Mouse (Mus musculus): ENCODE measurements at regions not wholly inside any gene's neighbourhood (a gene's known extent, or its start where the extent isn't known, plus 50 kb on each side); places are given as distances from the start of the nearest gene placed in this dataset.
"Not testable (repeated sequence)": the region's sequence is repeated elsewhere in the genome, so short reads cannot be mapped to it uniquely, and the experiment has no call there.

DNA sequence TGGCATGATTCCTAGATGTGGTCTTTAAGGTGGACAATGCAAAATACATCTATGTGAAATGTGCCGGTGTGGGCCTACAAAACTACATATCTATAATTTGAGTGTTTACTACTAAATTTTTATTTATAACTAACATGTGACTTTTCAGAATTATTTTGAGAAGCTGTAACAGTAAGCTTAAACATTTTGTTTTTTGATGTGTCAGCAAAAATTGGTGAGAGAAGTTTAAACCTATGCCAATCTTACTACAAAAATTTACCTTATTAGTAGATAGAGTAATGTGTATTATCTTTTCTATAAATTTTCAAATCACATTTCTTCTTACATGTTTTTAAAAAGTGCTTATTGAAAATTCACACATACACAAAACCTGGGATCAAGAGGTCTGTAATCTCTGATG lies 525.1 kb upstream of the Rorb start:
- no peak overlapping the region for H3K27ac ChIP-seq
- no peak overlapping the region for H3K9ac ChIP-seq (replicated peaks)
- H3K4me1 ChIP-seq (replicated peaks): no peaks in the 10 kb centered on the region
- H3K9me3 ChIP-seq: no peaks in the 10 kb centered on the region
- H3K36me3 ChIP-seq: no peaks in the 10 kb centered on the region
- no peak overlapping the region for H3K4me2 ChIP-seq (replicated peaks)
- no peak for ATAC-seq
- WGBS: 91% methylated on average over 1 of the region's 1 CpGs
- no peak overlapping the region for H3K4me3 ChIP-seq (replicated peaks)
- H3K27me3 ChIP-seq: no peaks in the 10 kb centered on the region

DNA sequence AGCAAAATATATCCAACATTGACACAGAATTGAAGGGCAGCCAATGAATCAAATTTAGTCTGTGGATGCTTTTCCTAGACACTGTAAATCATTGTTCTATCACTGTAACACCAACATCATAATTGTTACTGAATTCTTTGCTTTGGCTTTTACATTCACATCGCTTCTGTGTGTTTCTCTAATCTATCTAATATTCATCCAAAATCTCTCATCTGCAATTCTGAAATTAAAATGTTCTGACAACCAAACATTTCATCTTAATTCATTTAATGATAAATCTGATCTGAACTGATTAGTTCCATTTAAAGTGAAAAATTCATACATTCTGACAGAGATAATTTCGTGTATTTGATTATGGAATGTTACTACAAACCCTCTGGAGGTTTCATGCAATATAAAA lies 476.9 kb upstream of the Rorb start:
- Histone ChIP-seq H3K9ac (replicated peaks) (no peak overlapping the region), H3K4me2 (replicated peaks) (no peak overlapping the region), H3K9me3 (no peaks in the 10 kb centered on the region), H3K4me3 (replicated peaks) (no peak overlapping the region), H3K4me1 (replicated peaks) (no peaks in the 10 kb centered on the region), H3K36me3 (no peaks in the 10 kb centered on the region), H3K27ac (no peak overlapping the region), H3K27me3 (no peaks in the 10 kb centered on the region)
- 64% methylated on average over 2 of the region's 2 CpGs for WGBS
- ATAC-seq: no peak

DNA sequence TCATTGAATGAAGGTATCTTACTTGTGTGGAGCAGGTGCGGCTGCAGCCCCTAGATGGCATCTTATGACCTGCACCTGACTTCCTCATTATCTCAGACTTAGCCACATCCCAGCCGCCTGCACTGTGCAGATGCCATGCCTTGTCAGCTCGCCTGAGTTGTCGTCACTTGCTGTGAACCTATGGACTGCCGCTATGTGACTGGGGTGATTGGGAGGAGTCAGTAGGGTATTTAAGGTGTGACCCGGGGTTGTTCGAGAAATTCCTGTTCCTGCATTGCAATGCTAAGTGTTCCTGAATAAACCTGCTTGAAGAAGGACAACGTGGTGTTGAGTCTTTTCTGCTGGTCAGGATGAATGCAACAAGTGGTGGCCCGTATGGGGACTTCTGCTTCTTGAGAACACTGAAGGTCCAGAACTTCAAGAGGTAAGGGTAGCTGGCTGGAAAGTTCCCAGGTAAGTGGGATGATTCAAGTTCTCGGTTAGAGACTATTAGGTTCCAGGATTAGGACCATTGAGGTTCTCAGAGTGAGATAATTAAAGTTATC lies 464.1 kb upstream of the Rorb start:
- H3K4me1 ChIP-seq (replicated peaks); ATAC-seq; H3K9me3 ChIP-seq; H3K9ac ChIP-seq (replicated peaks); H3K27me3 ChIP-seq; H3K36me3 ChIP-seq; H3K4me3 ChIP-seq (replicated peaks); H3K4me2 ChIP-seq (replicated peaks); H3K27ac ChIP-seq: not testable (repeated sequence)
- 91% methylated on average over 10 of the region's 10 CpGs for WGBS

DNA sequence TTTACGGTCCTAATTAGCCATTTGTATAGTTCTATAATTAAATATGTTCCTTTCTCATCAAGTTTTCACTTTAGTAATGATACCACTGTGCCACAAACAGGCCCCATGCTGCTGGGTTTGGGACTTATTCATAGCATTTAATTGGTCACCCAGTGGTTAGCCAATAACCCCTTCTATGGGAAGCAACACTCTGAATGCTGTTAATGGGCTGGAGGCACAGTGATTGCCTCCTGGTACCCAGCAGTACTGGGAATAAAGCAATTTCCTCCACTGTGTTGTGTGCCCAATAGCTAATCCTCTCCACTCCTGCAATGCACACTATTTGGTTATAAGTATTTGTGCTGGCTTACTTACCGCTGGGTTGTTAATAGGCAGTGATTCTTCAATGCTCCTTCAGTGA lies 453.7 kb upstream of the Rorb start:
- H3K4me2 ChIP-seq (replicated peaks): no peak overlapping the region
- H3K9ac ChIP-seq (replicated peaks): no peak overlapping the region
- H3K4me3 ChIP-seq (replicated peaks): no peak overlapping the region
- no peaks in the 10 kb centered on the region for H3K27me3 ChIP-seq
- WGBS: 73% methylated on average over 2 of the region's 2 CpGs
- no peak overlapping the region for H3K27ac ChIP-seq
- H3K4me1 ChIP-seq (replicated peaks): no peaks in the 10 kb centered on the region
- no peaks in the 10 kb centered on the region for H3K36me3 ChIP-seq
- no peak for ATAC-seq
- H3K9me3 ChIP-seq: no peaks in the 10 kb centered on the region

DNA sequence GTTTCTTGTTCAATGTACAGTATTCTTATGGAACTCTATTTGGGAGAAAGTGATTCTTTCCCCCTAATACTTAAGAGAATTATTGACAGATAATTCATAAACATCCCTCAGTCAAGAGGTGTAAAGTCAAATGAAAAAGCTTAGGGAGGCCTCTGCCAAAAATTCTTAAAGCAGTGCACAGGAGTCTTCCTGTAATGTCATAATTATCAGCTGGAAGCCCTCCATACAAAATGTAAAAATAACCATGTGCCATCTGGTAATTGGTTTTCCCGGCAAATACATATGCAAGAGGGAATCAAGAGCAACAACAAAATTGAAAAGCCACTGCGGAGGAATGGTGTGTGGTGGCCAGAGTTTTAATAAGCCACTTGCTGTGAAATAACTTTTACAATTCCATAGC lies 424.1 kb upstream of the Rorb start:
- Histone ChIP-seq H3K27me3 (no peaks in the 10 kb centered on the region), H3K4me1 (replicated peaks) (no peaks in the 10 kb centered on the region), H3K4me2 (replicated peaks) (no peak overlapping the region), H3K36me3 (no peaks in the 10 kb centered on the region), H3K27ac (no peak overlapping the region), H3K4me3 (replicated peaks) (no peak overlapping the region), H3K9me3 (no peaks in the 10 kb centered on the region), H3K9ac (replicated peaks) (no peak overlapping the region)
- no peak for ATAC-seq
- WGBS: 72% methylated on average over 2 of the region's 2 CpGs

DNA sequence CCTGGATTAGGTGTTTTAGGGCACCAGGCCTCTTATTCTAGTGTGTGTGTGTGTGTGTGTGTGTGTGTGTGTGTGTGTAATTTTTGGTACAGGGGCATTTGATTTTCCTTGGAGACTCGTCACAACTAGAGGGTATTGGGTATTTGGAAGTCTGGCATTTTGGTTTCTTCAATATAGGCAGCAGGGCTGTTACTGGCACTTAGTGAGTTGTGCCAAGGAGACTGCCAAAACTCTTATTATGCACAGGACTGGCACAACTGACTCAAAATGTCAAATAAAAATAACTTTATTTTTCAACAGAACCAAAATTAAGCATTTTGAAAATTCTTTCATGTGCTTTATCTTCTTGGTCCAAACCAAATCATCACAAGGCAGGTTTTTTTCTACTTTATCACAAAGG lies 413.2 kb upstream of the Rorb start:
- Histone ChIP-seq H3K4me1 (replicated peaks) (no peaks in the 10 kb centered on the region), H3K36me3 (no peaks in the 10 kb centered on the region), H3K27me3 (no peaks in the 10 kb centered on the region), H3K4me2 (replicated peaks) (no peak overlapping the region), H3K27ac (no peak overlapping the region), H3K4me3 (replicated peaks) (no peak overlapping the region), H3K9ac (replicated peaks) (no peak overlapping the region), H3K9me3 (no peaks in the 10 kb centered on the region)
- WGBS: 89% methylated on average over 1 of the region's 1 CpGs
- no peak for ATAC-seq

DNA sequence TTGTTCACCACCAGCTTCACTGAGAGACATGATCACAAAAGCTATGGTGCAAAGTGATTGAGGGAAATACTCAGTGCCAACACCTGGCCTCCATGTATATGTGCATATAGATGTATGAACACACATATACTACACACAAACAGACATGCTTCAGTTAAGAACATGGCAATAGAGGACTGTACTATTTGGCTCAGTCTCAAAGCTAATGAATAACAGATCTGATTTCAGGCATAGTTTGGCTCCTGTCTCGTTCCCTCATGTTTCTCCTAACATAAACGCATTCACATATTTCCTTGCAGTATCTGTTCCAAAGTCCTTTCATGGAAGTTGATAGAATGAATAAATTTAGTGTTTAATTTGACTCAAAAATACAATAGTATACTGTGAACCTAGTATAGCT lies 412.6 kb upstream of the Rorb start:
- Histone ChIP-seq H3K4me1 (replicated peaks) (no peaks in the 10 kb centered on the region), H3K27me3 (no peaks in the 10 kb centered on the region), H3K9ac (replicated peaks) (no peak overlapping the region), H3K4me2 (replicated peaks) (no peak overlapping the region), H3K27ac (no peak overlapping the region), H3K4me3 (replicated peaks) (no peak overlapping the region), H3K36me3 (no peaks in the 10 kb centered on the region), H3K9me3 (no peaks in the 10 kb centered on the region)
- WGBS: 85% methylated on average over 2 of the region's 2 CpGs
- ATAC-seq: no peak

DNA sequence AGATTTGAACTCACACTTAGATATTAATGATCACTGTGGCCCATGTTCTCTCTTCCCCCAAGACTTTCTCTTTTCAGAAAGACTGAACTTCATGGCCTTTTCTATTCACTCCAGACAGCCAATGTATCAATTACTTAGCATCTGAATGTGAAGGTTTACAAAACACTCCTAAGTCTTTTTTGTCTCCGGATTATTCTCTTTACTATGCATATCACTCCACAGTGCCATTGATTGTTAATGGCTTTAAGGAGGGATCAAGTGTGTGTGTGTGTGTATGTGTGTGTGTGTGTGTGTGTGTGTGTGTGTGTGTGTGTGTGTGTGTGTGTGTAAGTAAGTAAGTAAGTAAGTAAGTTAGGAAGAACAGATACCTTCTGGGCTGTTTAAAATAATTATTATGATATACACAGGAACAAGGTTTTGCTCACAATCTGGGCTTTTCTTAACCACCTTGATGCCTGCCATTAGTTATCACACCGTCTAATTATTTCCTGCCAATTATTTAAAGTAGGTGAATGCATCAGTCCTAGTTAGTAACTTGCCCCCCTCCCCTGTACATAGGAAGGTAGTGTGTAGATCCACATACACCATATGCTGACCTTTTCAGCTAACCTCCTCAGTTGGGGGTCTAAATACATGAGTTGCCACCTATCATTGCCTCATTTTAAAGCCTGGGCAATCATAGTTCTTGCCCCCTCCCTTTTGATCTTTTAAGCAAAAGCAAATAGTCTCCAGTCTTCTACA lies 367.4 kb upstream of the Rorb start:
- no peak overlapping the region for H3K27ac ChIP-seq
- ATAC-seq: 0 out of 2 replicates have a peak, but pooled peaks have one; percentile 45
- WGBS: 50% methylated on average over 2 of the region's 2 CpGs
- H3K27me3 ChIP-seq: no peaks in the 10 kb centered on the region
- H3K9me3 ChIP-seq: no peaks in the 10 kb centered on the region
- no peaks in the 10 kb centered on the region for H3K36me3 ChIP-seq
- H3K4me1 ChIP-seq (replicated peaks): no peaks in the 10 kb centered on the region
- H3K9ac ChIP-seq (replicated peaks): no peak overlapping the region
- H3K4me3 ChIP-seq (replicated peaks): no peak overlapping the region
- no peak overlapping the region for H3K4me2 ChIP-seq (replicated peaks)
